Mouse (Mus musculus) hindbrain, embryonic 11.5 days (tissue): ENCODE data around the gene Rmi2. TPM values are rescaled to one million over a fixed set of nuclear protein-coding genes. Genes with fewer than 3 reads are reported as not detected.
"Not testable (repeated sequence)": the region's sequence is repeated elsewhere in the genome, so short reads cannot be mapped to it uniquely, and the experiment has no call there.

ENCODE experiments used
- ATAC-seq: fragments of 200-750 bp; cut with Nextera tagmentation; 2 replicates; pipeline ENCODE4 v1.8.0; 2017; ENCODE audit warnings: mild to moderate bottlenecking, moderate TSS enrichment, moderate library complexity; ENCODE audit not compliant: low FRiP score
- DNase-seq: peaks from one replicate; pipeline ENCODE4 v3.0.0-alpha.2; 2015; ENCODE audit warnings: low spot score
- H3K27ac ChIP-seq: fragments of 300-500 bp; sonication (generic); 2 replicates; pipeline ENCODE4 v1.5.1; 2014; ENCODE audit warnings: mild to moderate bottlenecking, low read depth, low read length
- H3K27me3 ChIP-seq: fragments of 300-500 bp; sonication (generic); 2 replicates; pipeline ENCODE4 v1.6.1; 2014; ENCODE audit warnings: mild to moderate bottlenecking, low read length, moderate library complexity, mixed read lengths; ENCODE audit not compliant: control insufficient read depth, insufficient read depth
- H3K36me3 ChIP-seq: fragments of 300-500 bp; sonication (generic); 2 replicates; pipeline ENCODE4 v1.6.1; 2014; ENCODE audit warnings: mild to moderate bottlenecking, low read length, moderate library complexity, mixed read lengths; ENCODE audit not compliant: control insufficient read depth, insufficient read depth
- H3K4me1 ChIP-seq: fragments of 300-500 bp; sonication (generic); replicated peaks from 2 replicates; pipeline ENCODE4 v1.6.1; 2014; ENCODE audit warnings: low read length, mixed read lengths; ENCODE audit not compliant: control insufficient read depth, insufficient read depth
- H3K4me2 ChIP-seq: fragments of 300-500 bp; sonication (generic); replicated peaks from 2 replicates; pipeline ENCODE4 v1.6.1; 2014; ENCODE audit warnings: mild to moderate bottlenecking, low read depth, low read length
- H3K4me3 ChIP-seq: fragments of 300-500 bp; sonication (generic); 2 replicates; pipeline ENCODE4 v1.5.1; 2014; ENCODE audit warnings: low read depth, low read length
- H3K9ac ChIP-seq: fragments of 300-500 bp; sonication (generic); 2 replicates; pipeline ENCODE4 v1.6.1; 2014; ENCODE audit warnings: low read depth, low read length
- H3K9me3 ChIP-seq: fragments of 300-500 bp; sonication (generic); 2 replicates; pipeline ENCODE4 v1.6.1; 2016; ENCODE audit warnings: low read length; ENCODE audit not compliant: control insufficient read depth
- WGBS: fragments of 180-500 bp; shearing (Covaris S2); extraction: QIAGEN DNeasy Blood & Tissue Kit; methylation state at CpG from one replicate; pipeline ENCODE4 v1.1.7; 2014; 5-methylcytosine and 5-hydroxymethylcytosine counted together
- polyA plus RNA-seq: library from polyadenylated mRNA; unstranded; fragments of >200 nt; fragmentation: Nextera tagmentation; extraction: Ambion mirVana; gene quantifications from 2 replicates; pipeline ENCODE4 v1.2.1, GENCODE M21; 2014

The Rmi2 gene
- polyA plus RNA-seq, 1 experiment from 2014 or later = 2.6 TPM

- no peaks in the 10 kb centered on the region for H3K9me3 ChIP-seq
- no peaks in the 10 kb centered on the region for H3K4me1 ChIP-seq
- H3K4me2 ChIP-seq = no peak overlapping the region
- H3K27ac ChIP-seq = no peak overlapping the region
- no peaks in the 10 kb centered on the region for H3K36me3 ChIP-seq
- 70% methylated on average over 12 of the region's 12 CpGs for WGBS
- no peak for ATAC-seq
- no peaks in the 10 kb centered on the region for H3K27me3 ChIP-seq
- H3K4me3 ChIP-seq = no peak overlapping the region
- H3K9ac ChIP-seq = no peak overlapping the region
- no peak for DNase-seq
Observed at GRCm38 (mm10) chr16:10849965-10850861, 15.4 kb downstream of the Rmi2 start.

GRCm38 (mm10) chr16:10850905-10851304 lies 16.0 kb downstream of the Rmi2 start:
- H3K36me3 ChIP-seq = no peaks in the 10 kb centered on the region
- no peak overlapping the region for H3K9ac ChIP-seq
- DNase-seq (no peak), ATAC-seq (no peak)
- WGBS = 46% methylated on average over 4 of the region's 4 CpGs
- no peaks in the 10 kb centered on the region for H3K27me3 ChIP-seq
- no peaks in the 10 kb centered on the region for H3K4me1 ChIP-seq
- no peak overlapping the region for H3K4me2 ChIP-seq
- no peak overlapping the region for H3K4me3 ChIP-seq
- no peaks in the 10 kb centered on the region for H3K9me3 ChIP-seq
- no peak overlapping the region for H3K27ac ChIP-seq

- not testable (repeated sequence) for DNase-seq, H3K4me3 ChIP-seq, H3K27me3 ChIP-seq, H3K27ac ChIP-seq, H3K4me1 ChIP-seq, H3K9me3 ChIP-seq, H3K36me3 ChIP-seq, H3K9ac ChIP-seq, H3K4me2 ChIP-seq, ATAC-seq
- WGBS = 88% methylated on average over 10 of the region's 10 CpGs
Observed at GRCm38 (mm10) chr16:10852216-10852615, 17.4 kb downstream of the Rmi2 start.

- Histone ChIP-seq H3K9me3 (no peaks in the 10 kb centered on the region), H3K27me3 (no peaks in the 10 kb centered on the region), H3K36me3 (no peaks in the 10 kb centered on the region), H3K4me2 (no peak overlapping the region), H3K27ac (no peak overlapping the region), H3K4me1 (no peaks in the 10 kb centered on the region), H3K9ac (no peak overlapping the region), H3K4me3 (no peak overlapping the region)
- DNase-seq = no peak
- 88% methylated on average over 7 of the region's 7 CpGs for WGBS
- ATAC-seq = no peak
Observed at GRCm38 (mm10) chr16:10859726-10860245, 24.9 kb downstream of the Rmi2 start.

- 83% methylated on average over 3 of the region's 3 CpGs for WGBS
- H3K27ac ChIP-seq = no peak overlapping the region
- no peaks in the 10 kb centered on the region for H3K27me3 ChIP-seq
- no peaks in the 10 kb centered on the region for H3K36me3 ChIP-seq
- no peaks in the 10 kb centered on the region for H3K4me1 ChIP-seq
- no peak overlapping the region for H3K4me3 ChIP-seq
- DNase-seq = no peak
- ATAC-seq = no peak
- H3K4me2 ChIP-seq = no peak overlapping the region
- H3K9me3 ChIP-seq = no peaks in the 10 kb centered on the region
- H3K9ac ChIP-seq = no peak overlapping the region
Observed at GRCm38 (mm10) chr16:10861408-10861807, 26.5 kb downstream of the Rmi2 start.

- Histone ChIP-seq H3K9ac (no peak overlapping the region), H3K4me3 (no peak overlapping the region), H3K4me1 (no peaks in the 10 kb centered on the region), H3K9me3 (no peaks in the 10 kb centered on the region), H3K36me3 (no peaks in the 10 kb centered on the region), H3K27me3 (no peaks in the 10 kb centered on the region), H3K4me2 (no peak overlapping the region), H3K27ac (no peak overlapping the region)
- DNase-seq (no peak), ATAC-seq (no peak)
- WGBS = 89% methylated on average over 6 of the region's 6 CpGs
Observed at GRCm38 (mm10) chr16:10864833-10865591, 30.2 kb downstream of the Rmi2 start.

DNA sequence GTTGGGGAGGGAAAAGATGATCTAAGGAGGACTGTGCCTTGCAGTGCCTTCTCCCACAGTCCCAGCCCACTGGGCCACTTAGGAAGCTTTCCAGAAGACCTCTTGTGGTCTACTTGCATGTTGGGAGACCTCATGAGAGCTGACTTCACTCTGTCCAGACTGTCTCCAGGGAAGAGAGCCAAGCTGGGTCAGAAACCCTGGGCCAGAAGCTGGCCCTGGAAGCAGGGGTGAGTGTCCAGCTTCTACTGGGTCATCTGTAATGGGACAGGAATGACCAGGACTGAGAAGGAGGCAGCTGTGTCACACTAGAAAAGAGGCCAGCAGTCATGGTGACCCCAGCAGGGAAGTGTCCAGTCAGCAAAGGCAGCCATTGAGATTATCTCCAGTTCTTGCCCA lies 30.7 kb downstream of the Rmi2 start:
- H3K9me3 ChIP-seq = no peaks in the 10 kb centered on the region
- H3K27ac ChIP-seq = no peak overlapping the region
- no peak overlapping the region for H3K9ac ChIP-seq
- H3K36me3 ChIP-seq = no peaks in the 10 kb centered on the region
- no peak for DNase-seq
- H3K4me3 ChIP-seq = no peak overlapping the region
- H3K4me2 ChIP-seq = no peak overlapping the region
- no peaks in the 10 kb centered on the region for H3K4me1 ChIP-seq
- no peaks in the 10 kb centered on the region for H3K27me3 ChIP-seq
- no peak for ATAC-seq

DNA sequence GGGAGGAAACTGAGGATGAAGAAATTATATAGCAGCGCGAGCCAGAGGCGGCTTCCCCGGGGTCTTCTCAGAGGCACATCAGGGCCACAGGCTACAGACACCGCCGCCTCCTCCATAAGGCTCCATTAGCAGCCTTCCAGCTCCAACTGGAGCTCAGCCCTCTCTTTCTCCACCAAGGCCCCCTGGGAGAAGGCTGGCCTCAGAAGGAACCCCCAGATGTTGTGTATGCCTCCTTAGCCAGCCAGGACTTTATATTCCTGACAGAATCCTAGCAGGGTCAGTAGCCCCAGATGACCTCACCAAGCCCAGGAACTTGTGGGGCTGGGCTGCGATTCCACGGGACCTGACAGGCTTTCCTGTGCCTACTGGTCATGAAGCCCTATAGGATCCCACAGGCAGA lies 32.0 kb downstream of the Rmi2 start:
- 93% methylated on average over 8 of the region's 8 CpGs for WGBS
- no peaks in the 10 kb centered on the region for H3K9me3 ChIP-seq

More for the DNA sequence above, 32.0 kb downstream of the Rmi2 start:
- no peaks in the 10 kb centered on the region for H3K36me3 ChIP-seq
- H3K4me1 ChIP-seq = no peaks in the 10 kb centered on the region
- H3K4me2 ChIP-seq = no peak overlapping the region
- H3K9ac ChIP-seq = no peak overlapping the region
- no peak for ATAC-seq
- H3K27ac ChIP-seq = no peak overlapping the region
- DNase-seq = no peak
- no peak overlapping the region for H3K4me3 ChIP-seq
- H3K27me3 ChIP-seq = no peaks in the 10 kb centered on the region
